Mouse (Mus musculus) midbrain, embryonic 15.5 days (tissue): ENCODE data around the gene Pik3cb. TPM values are rescaled to one million over a fixed set of nuclear protein-coding genes. Genes with fewer than 3 reads are reported as not detected.

Experiments
- ATAC-seq: fragments of 200-750 bp; cut with Nextera tagmentation; replicated peaks from 2 replicates; pipeline ENCODE4 v1.8.0; 2017; ENCODE audit warnings: moderate TSS enrichment
- H3K27ac ChIP-seq: fragments of 300-500 bp; sonication (generic); 2 replicates; pipeline ENCODE4 v1.5.1; 2015; ENCODE audit warnings: mild to moderate bottlenecking, inconsistent platforms
- H3K27me3 ChIP-seq: fragments of 300-500 bp; sonication (generic); replicated peaks from 2 replicates; pipeline ENCODE4 v1.6.1; 2015; ENCODE audit warnings: inconsistent platforms
- H3K36me3 ChIP-seq: fragments of 300-500 bp; sonication (generic); replicated peaks from 2 replicates; pipeline ENCODE4 v1.6.1; 2015; ENCODE audit warnings: inconsistent platforms
- H3K4me1 ChIP-seq: fragments of 300-500 bp; sonication (generic); 2 replicates; pipeline ENCODE4 v1.6.1; 2015; ENCODE audit warnings: inconsistent platforms
- H3K4me2 ChIP-seq: fragments of 300-500 bp; sonication (generic); 2 replicates; pipeline ENCODE4 v1.6.1; 2015; ENCODE audit warnings: inconsistent platforms, mild to moderate bottlenecking, moderate library complexity
- H3K4me3 ChIP-seq: fragments of 300-500 bp; sonication (generic); 2 replicates; pipeline ENCODE4 v1.5.1; 2015; ENCODE audit warnings: mild to moderate bottlenecking, inconsistent platforms
- H3K9ac ChIP-seq: fragments of 300-500 bp; sonication (generic); 2 replicates; pipeline ENCODE4 v1.6.1; 2015; ENCODE audit warnings: mild to moderate bottlenecking, inconsistent platforms
- H3K9me3 ChIP-seq: fragments of 300-500 bp; sonication (generic); 2 replicates; pipeline ENCODE4 v1.6.1; 2016; ENCODE audit warnings: inconsistent platforms
- WGBS: fragments of 180-500 bp; shearing (Covaris S2); methylation state at CpG from one replicate; pipeline ENCODE4 v1.1.7; 2015; ENCODE audit warnings: mixed read lengths; 5-methylcytosine and 5-hydroxymethylcytosine counted together
- polyA plus RNA-seq: library from polyadenylated mRNA; unstranded; fragments of >200 nt; fragmentation: Nextera tagmentation; extraction: Ambion mirVana; gene quantifications from 2 replicates; pipeline ENCODE4 v1.2.1, GENCODE M21; 2015

The Pik3cb gene
- polyA plus RNA-seq, 1 experiment from 2014 or later = 4.4 TPM

DNA sequence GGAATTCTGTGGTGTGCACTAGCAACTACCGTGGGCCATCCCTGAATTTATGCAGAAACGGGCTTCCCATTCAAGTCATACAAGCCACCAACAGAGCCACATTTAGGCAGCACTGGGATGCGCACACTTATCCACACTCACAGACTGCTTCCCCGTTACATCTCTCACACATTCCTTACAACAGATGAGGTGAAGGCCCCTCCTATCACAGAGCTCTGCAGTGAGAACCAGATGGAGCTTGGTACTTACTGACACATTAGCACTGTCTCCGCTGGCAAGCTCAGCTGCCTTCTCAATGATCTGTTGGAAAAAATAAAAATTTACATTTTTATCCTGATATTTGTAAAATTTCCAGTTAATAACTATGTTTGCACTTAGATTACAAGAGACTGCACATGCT is 75.1 kb downstream of the Pik3cb start:
- ATAC-seq = no peak
- Histone ChIP-seq H3K4me2 (no peak overlapping the region), H3K27ac (no peak overlapping the region), H3K9me3 (no peaks in the 10 kb centered on the region), H3K9ac (no peak overlapping the region), H3K27me3 (no peaks in the 10 kb centered on the region), H3K4me1 (no peaks in the 10 kb centered on the region), H3K4me3 (no peak overlapping the region), H3K36me3 (peaks cover 12% of the 10 kb centered on the region; the same call in 1 of the 2 replicates)
- WGBS = 87% methylated on average over 5 of the region's 5 CpGs

DNA sequence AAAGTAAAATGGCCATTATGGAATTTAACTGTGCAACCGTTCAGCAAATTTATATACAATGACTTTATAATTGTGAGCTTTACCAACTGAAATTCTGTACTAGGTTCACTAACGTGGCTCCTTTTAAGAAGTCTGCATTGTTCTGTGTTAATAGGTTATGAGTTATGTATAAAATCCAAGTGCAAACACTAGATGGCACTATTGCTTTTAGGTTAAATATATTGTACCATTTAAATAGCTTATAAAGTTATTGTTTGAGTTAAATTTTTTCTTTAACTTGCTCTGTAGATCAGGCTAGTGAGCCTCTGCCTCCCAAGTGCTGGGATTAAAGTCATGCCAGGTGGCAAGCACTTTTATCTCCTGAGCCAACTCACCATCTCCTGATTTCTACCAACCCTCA is 76.2 kb downstream of the Pik3cb start:
- no peaks in the 10 kb centered on the region for H3K9me3 ChIP-seq
- H3K36me3 ChIP-seq = peaks cover 3% of the 10 kb centered on the region; the same call in 1 of the 2 replicates
- H3K9ac ChIP-seq = no peak overlapping the region
- H3K4me3 ChIP-seq = no peak overlapping the region
- no peak overlapping the region for H3K27ac ChIP-seq
- no peaks in the 10 kb centered on the region for H3K27me3 ChIP-seq
- no peak overlapping the region for H3K4me2 ChIP-seq
- WGBS = 43% methylated on average over 2 of the region's 2 CpGs
- no peaks in the 10 kb centered on the region for H3K4me1 ChIP-seq
- ATAC-seq = no peak

DNA sequence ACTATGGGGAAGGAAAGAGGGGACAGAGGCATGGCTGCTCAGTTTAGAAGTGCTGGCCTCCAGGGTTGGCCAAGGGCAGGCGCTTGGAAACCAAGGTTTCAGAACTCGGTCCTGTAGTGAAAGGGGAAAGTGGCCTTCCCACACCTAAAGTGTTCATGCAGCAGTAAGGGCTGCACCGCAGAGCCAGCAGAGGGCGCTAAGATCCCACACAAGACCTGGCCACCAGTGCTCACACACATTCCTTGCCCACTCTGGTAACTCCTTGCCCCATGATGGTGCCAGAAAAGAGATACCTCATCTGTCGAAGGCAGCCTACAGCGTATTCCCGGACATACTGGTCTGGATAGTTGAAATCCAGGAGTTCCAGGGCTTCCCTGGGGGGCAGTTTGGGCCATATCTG is 77.9 kb downstream of the Pik3cb start:
- no peaks in the 10 kb centered on the region for H3K9me3 ChIP-seq
- peak; percentile 67; the same call in 1 of the 2 replicates for ATAC-seq
- H3K4me1 ChIP-seq = no peaks in the 10 kb centered on the region
- no peak overlapping the region for H3K9ac ChIP-seq
- H3K27ac ChIP-seq = no peak overlapping the region
- H3K27me3 ChIP-seq = no peaks in the 10 kb centered on the region
- 0 out of 2 replicates have a peak, but pooled peaks cover 2% of the 10 kb centered on the region for H3K36me3 ChIP-seq
- no peak overlapping the region for H3K4me3 ChIP-seq
- H3K4me2 ChIP-seq = no peak overlapping the region
- 37% methylated on average over 7 of the region's 7 CpGs for WGBS

DNA sequence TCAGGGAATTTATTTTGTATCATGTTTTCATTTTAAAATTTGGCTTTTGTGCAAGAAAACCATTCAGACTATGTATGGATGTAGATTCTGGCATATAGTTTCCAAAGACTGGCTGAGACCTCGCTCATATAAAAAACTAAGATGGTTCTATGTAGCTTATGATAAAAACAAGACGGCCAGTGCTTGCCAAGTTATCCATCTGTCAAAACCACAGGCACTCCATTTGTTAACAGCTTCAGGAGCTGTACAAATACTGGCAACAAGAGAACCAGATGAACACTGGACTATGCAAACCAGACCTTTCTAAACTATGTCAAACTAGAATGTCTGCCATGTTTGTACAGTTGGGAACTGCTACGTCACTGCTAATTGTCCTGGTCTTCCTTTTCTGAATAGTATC is 82.7 kb downstream of the Pik3cb start:
- Histone ChIP-seq H3K9ac (no peak overlapping the region), H3K36me3 (0 out of 2 replicates have a peak, but pooled peaks cover 7% of the 10 kb centered on the region), H3K4me2 (no peak overlapping the region), H3K4me3 (no peak overlapping the region), H3K27me3 (no peaks in the 10 kb centered on the region), H3K27ac (no peak overlapping the region), H3K4me1 (no peaks in the 10 kb centered on the region), H3K9me3 (no peaks in the 10 kb centered on the region)
- ATAC-seq = no peak
- WGBS = 88% methylated on average over 3 of the region's 3 CpGs

DNA sequence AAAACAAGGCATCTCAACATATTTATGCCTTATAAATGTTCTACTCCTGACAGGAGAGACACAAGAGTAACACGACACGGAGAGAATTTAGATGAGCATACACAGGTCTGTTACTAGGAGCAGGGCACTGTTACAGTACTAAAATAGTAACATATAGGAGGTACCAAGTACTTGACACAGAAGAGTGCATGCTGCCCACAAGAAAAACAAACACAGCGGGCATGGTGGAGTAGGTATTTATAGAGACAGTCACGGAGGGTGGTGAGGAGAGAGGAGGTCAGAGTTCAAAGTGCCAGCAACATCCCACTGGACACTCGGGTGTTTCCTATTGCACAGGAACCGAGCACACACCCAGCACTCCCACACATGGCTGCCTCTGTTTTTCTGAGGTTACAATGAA is 90.7 kb downstream of the Pik3cb start:
- H3K36me3 ChIP-seq = 0 out of 2 replicates have a peak, but pooled peaks cover 5% of the 10 kb centered on the region
- 81% methylated on average over 6 of the region's 6 CpGs for WGBS
- no peak overlapping the region for H3K27ac ChIP-seq
- no peak overlapping the region for H3K4me3 ChIP-seq
- H3K9ac ChIP-seq = no peak overlapping the region
- H3K27me3 ChIP-seq = no peaks in the 10 kb centered on the region
- no peaks in the 10 kb centered on the region for H3K9me3 ChIP-seq
- no peak for ATAC-seq
- H3K4me1 ChIP-seq = no peaks in the 10 kb centered on the region
- no peak overlapping the region for H3K4me2 ChIP-seq

DNA sequence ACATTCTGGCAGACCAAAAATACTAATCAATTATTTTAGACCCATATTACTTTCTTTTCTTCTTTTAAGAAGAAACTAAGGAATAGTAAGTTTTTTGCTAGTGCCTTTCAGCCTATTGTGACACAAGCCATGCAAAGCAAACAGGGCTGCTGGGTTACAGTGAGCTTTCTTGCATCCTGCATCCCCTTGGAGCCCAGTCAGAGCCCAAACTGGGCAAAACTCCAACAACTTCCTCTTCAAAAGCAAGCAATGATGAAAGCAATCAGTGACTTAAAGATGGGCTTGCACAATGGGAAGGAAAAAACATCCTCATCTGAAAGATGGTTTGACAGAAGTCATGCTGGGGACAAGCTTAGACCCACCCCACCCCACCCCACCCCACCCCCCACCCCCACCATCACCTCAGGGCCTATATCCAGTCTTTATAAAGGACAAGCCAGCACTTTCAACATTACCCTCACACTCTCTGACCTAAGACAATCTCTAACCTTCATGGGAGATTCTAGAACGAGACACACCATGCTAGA is 91.6 kb downstream of the Pik3cb start:
- Histone ChIP-seq H3K4me3 (no peak overlapping the region), H3K4me1 (no peaks in the 10 kb centered on the region), H3K9ac (no peak overlapping the region), H3K4me2 (no peak overlapping the region), H3K9me3 (no peaks in the 10 kb centered on the region), H3K27me3 (no peaks in the 10 kb centered on the region), H3K27ac (no peak overlapping the region), H3K36me3 (0 out of 2 replicates have a peak, but pooled peaks cover 2% of the 10 kb centered on the region)
- 78% methylated on average over 1 of the region's 1 CpGs for WGBS
- no peak for ATAC-seq

DNA sequence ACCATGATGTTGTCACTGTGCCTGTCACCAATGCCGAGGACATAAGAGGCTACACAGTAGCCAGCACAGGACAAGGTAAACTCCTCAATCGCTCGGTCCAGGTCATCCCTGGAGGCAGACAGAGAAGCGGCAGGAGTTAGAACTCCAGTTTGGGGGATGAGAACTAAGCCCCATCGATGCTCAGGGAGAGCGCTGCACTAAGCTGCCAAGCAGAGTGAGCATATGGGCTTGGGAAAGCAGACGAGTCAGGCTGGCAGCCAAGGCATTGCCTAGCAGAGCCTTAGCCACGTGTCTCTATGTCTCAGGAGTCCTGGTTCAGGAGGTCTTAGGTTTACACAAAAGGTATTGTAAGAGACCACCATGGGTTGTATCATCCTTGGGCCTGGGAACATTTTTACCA is 95.7 kb downstream of the Pik3cb start:
- ATAC-seq = no peak
- 86% methylated on average over 8 of the region's 8 CpGs for WGBS
- 0 out of 2 replicates have a peak, but pooled peaks cover 9% of the 10 kb centered on the region for H3K36me3 ChIP-seq

DNA sequence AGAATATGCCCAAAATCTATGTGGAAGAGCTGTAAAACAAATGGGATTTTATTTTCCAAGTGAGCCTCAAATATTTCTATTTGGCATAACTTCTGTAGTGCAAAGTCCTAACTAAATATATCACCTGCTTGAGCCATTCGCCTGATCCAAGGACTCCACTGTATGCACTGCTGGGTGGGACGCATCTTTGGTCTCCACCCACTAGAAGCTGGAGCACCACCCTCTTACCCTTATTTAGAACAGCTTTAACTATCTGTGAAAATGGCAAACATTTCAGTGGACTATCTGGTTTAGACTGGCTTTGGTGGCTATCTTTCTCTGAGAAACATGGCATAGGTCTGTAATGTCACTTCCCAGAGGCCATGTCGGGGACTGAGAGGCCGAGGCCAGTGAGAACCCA is 97.8 kb downstream of the Pik3cb start:
- 94% methylated on average over 4 of the region's 4 CpGs for WGBS

More for the DNA sequence above, 95.7 kb downstream of the Pik3cb start:
- H3K27ac ChIP-seq = no peak overlapping the region
- H3K4me1 ChIP-seq = no peaks in the 10 kb centered on the region
- H3K27me3 ChIP-seq = no peaks in the 10 kb centered on the region
- H3K4me3 ChIP-seq = no peak overlapping the region
- H3K4me2 ChIP-seq = no peak overlapping the region
- H3K9me3 ChIP-seq = no peaks in the 10 kb centered on the region
- no peak overlapping the region for H3K9ac ChIP-seq

DNA sequence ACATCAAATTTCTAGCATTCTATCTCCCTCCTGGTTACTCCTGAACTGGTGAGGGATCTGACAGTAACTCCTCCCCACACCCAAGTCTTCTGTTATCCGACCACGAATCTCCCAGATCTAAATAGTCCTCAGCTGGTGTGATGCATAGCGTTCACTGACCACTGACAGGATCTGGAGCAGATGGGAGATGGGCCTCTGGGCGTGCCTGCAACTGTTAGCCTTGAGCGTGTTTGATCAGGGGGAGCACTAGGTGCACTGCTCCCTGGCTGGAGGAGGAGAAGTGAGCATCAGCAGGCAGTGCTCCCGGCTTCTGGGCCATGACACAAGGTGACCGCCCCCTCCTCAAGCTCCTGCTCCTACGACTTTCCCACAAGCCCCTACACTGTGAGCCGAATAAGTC is 98.4 kb downstream of the Pik3cb start:
- WGBS = 82% methylated on average over 9 of the region's 9 CpGs
- Histone ChIP-seq H3K4me3 (no peak overlapping the region), H3K9ac (no peak overlapping the region), H3K27me3 (no peaks in the 10 kb centered on the region), H3K9me3 (no peaks in the 10 kb centered on the region), H3K27ac (no peak overlapping the region), H3K4me1 (no peaks in the 10 kb centered on the region), H3K4me2 (no peak overlapping the region), H3K36me3 (peaks cover 14% of the 10 kb centered on the region; the same call in 1 of the 2 replicates)
- no peak for ATAC-seq

More for the DNA sequence above, 97.8 kb downstream of the Pik3cb start:
- no peak for ATAC-seq
- Histone ChIP-seq H3K27ac (no peak overlapping the region), H3K9ac (no peak overlapping the region), H3K9me3 (no peaks in the 10 kb centered on the region), H3K4me2 (no peak overlapping the region), H3K36me3 (peaks cover 14% of the 10 kb centered on the region; the same call in 1 of the 2 replicates), H3K27me3 (no peaks in the 10 kb centered on the region), H3K4me3 (no peak overlapping the region), H3K4me1 (no peaks in the 10 kb centered on the region)

DNA sequence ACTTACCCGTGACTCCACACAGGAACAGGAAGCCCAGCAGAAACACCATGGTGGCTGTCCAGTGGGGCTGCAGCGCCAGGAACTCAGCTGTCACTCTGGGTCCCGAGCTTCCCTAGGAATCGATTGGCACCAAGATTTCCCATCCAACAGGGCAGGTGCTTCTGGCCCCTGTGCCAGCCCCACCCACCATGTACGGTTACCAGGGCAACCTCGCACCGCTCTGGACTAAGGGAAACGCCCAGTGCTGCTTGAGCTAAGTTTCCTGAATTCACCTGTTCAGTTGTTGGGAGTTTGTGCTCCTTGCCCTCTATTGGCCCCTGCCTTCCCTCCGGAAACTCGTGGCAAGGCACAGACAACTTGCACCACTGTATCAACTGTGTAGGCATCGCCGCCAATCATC is 104.8 kb downstream of the Pik3cb start, which contains the start of gene Gm1123:
Gene Gm1123, minus strand, starts transcription at position 141 of the 400 bp plus-strand sequence.
- WGBS = 89% methylated on average over 12 of the region's 12 CpGs
- ATAC-seq = no peak

DNA sequence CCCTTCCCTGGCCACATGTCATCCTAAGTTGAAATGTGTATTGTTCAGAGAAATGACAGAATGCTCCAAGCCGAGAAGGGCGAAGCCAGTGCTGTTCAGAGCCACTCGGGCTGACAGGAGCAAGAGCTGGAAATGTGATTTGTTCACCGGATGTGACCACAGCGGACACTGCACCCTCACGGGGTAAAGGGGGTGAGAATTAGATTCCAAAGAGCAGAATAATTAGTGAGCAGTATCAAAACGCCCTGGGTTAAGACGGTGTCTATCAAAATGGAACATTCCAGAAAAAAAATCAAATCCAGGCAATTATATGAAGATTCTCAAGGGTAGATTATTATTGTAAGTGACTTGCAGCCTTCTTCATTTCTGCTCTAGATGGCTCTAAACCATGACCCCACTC is 106.3 kb downstream of the Pik3cb start:
- no peak overlapping the region for H3K4me3 ChIP-seq
- no peak overlapping the region for H3K9ac ChIP-seq
- H3K4me2 ChIP-seq = no peak overlapping the region
- no peaks in the 10 kb centered on the region for H3K4me1 ChIP-seq
- no peaks in the 10 kb centered on the region for H3K9me3 ChIP-seq
- WGBS = 77% methylated on average over 8 of the region's 8 CpGs
- ATAC-seq = no peak
- H3K27me3 ChIP-seq = no peaks in the 10 kb centered on the region
- 0 out of 2 replicates have a peak, but pooled peaks cover 4% of the 10 kb centered on the region for H3K36me3 ChIP-seq
- H3K27ac ChIP-seq = no peak overlapping the region

More for the DNA sequence above, 104.8 kb downstream of the Pik3cb start, which contains the start of gene Gm1123:
- peaks cover 10% of the 10 kb centered on the region; the same call in 1 of the 2 replicates for H3K36me3 ChIP-seq
- H3K4me2 ChIP-seq = no peak within 1 kb of the TSS
- no peak within 1 kb of the TSS for H3K4me3 ChIP-seq
- H3K9me3 ChIP-seq = no peaks in the 10 kb centered on the region
- H3K9ac ChIP-seq = no peak within 1 kb of the TSS
- H3K4me1 ChIP-seq = no peaks in the 10 kb centered on the region
- H3K27ac ChIP-seq = no peak within 1 kb of the TSS
- no peaks in the 10 kb centered on the region for H3K27me3 ChIP-seq

DNA sequence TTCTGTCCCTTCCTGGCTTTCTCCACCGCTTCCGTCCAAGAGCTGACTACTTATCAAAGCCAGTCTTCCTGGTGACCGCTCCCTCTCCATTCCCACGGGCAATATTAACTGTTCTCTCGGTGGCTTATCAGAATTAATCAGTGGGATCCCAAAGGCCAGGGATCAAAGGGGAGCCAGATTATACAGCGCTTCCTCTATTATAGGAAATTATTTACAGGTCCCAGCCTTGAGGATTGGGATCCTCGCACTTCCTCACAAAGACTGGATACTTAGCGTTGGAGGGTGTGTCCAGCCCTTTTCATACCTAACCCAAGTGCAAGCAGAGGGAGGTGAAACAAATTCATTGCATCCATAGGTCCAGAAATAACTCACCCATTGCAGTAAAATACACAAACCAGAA is 108.4 kb downstream of the Pik3cb start:
- no peaks in the 10 kb centered on the region for H3K27me3 ChIP-seq
- H3K36me3 ChIP-seq = no peaks in the 10 kb centered on the region
- no peaks in the 10 kb centered on the region for H3K9me3 ChIP-seq
- H3K4me2 ChIP-seq = no peak overlapping the region
- no peak overlapping the region for H3K4me3 ChIP-seq
- H3K27ac ChIP-seq = no peak overlapping the region
- no peak for ATAC-seq
- no peaks in the 10 kb centered on the region for H3K4me1 ChIP-seq
- H3K9ac ChIP-seq = no peak overlapping the region
- 71% methylated on average over 8 of the region's 8 CpGs for WGBS

DNA sequence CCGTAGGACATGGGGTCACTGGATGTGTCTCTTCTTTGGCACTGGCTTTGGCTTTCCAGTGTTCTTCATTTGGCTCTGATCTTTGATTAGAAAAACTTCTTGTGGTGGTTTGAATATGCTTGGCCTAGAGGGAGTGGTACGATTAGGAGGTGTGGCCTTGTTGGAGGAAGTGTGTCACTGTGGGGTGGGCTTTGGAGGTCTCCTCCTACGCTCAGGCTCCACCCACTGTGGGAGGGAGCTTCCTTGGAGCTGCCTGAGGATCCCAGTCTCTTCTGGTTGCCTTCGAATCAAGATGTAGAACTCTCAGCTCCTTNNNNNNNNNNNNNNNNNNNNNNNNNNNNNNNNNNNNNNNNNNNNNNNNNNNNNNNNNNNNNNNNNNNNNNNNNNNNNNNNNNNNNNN is 118.7 kb downstream of the Pik3cb start:
- Histone ChIP-seq H3K4me2 (no peak overlapping the region), H3K36me3 (no peaks in the 10 kb centered on the region), H3K27me3 (no peaks in the 10 kb centered on the region), H3K4me1 (no peaks in the 10 kb centered on the region), H3K27ac (no peak overlapping the region), H3K9me3 (no peaks in the 10 kb centered on the region), H3K4me3 (no peak overlapping the region), H3K9ac (no peak overlapping the region)
- WGBS = 89% methylated on average over 4 of the region's 4 CpGs
- no peak for ATAC-seq
